Mouse (Mus musculus): ENCODE measurements at regions not wholly inside any gene's neighbourhood (a gene's known extent, or its start where the extent isn't known, plus 50 kb on each side); places are given as distances from the start of the nearest gene placed in this dataset.

DNA sequence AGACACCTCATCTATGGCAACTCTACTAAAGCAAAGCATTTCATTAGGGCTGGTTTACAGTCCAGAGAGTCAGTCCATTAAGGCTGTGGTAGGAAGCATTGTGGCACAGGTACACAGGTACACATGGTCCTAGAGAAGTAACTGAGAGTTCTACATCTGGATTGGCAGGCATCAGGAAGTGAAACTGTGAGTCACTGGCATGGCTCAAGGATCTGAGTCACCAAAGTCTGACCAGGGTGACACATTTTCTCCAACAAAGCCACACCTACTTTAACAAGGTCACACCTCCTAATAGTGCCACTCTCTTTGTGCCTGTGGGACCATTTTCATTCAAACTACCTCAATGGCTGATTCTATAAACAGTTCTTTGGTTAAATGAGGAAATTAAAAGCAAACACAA is 2219.2 kb downstream of the 4930444P10Rik start:
- Histone ChIP-seq H3K27ac (peak overlapping the region; percentile 12; the same call in 1 of the 2 replicates), H3K79me2 (ENCODE audit: inconsistent target) (no peaks in the 10 kb centered on the region), H3K36me3 (ENCODE audit: inconsistent target) (no peaks in the 10 kb centered on the region), H3K4me3 (ENCODE audit: inconsistent target) (no peak overlapping the region)

DNA sequence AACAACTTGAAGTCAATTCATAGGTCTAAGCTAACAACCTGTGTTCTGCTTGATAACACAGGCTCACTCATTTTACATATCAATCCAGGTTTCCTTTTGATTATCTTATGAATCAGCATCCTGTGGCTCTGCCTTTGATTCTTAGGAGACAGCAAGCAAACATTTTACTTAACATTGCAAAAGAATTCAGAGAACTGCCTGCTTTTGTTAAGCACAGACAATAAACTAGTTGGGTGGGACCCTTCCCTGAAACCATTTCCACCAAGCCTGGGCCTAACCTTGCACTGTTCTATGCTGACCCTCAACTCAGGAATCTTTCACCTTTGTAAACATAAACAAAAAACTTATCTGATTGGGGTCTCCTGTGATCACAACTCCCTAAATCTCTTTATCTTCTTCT is 2220.6 kb downstream of the 4930444P10Rik start:
- Histone ChIP-seq H3K79me2 (ENCODE audit: inconsistent target) (no peaks in the 10 kb centered on the region), H3K36me3 (ENCODE audit: inconsistent target) (no peaks in the 10 kb centered on the region), H3K4me3 (ENCODE audit: inconsistent target) (no peak overlapping the region), H3K27ac (no peak overlapping the region)

DNA sequence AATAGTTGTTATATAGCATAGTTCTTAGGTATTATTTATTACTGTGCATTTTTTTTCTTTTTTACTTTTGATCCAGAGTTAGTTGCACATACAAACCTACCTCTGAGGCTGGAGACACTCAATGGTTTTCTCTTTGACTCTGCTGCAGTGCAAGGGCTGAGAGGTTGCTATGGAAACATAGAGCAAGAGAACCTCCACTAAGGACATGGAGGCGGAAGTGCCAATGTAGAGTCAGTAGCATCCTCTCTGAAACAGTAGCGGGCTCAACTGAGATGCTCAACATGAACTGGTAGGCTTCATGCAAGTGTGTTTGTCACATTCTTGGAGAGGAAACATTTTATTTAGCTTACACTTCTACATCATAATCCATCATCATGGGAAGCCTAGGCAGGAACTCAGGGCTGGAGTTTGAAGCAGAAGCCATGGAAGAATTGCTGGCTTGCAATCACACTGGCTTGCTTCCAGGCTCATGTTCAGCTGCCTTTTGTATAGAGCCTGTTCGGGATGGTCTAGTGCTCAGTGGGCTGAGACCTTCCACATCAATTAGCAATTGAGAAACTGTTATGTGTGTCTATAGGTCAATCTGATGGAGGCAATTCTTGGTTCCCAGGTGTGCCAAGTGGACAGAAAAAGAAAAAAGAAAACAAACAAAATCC is 2222.4 kb downstream of the 4930444P10Rik start:
- H3K4me3 ChIP-seq (ENCODE audit: inconsistent target) = no peak overlapping the region
- H3K36me3 ChIP-seq (ENCODE audit: inconsistent target) = no peaks in the 10 kb centered on the region
- 92% methylated on average over 3 of the region's 3 CpGs for WGBS (ENCODE audit: missing documents)
- no peaks in the 10 kb centered on the region for H3K79me2 ChIP-seq (ENCODE audit: inconsistent target)
- H3K27ac ChIP-seq = no peak overlapping the region

- Histone ChIP-seq H3K36me3 (ENCODE audit: inconsistent target) (no peaks in the 10 kb centered on the region), H3K79me2 (ENCODE audit: inconsistent target) (no peaks in the 10 kb centered on the region), H3K4me3 (ENCODE audit: inconsistent target) (no peak overlapping the region), H3K27ac (no peak overlapping the region)
These were observed 2227.4 kb downstream of the 4930444P10Rik start for GRCm38 (mm10) chr1:13865713-13866112.

DNA sequence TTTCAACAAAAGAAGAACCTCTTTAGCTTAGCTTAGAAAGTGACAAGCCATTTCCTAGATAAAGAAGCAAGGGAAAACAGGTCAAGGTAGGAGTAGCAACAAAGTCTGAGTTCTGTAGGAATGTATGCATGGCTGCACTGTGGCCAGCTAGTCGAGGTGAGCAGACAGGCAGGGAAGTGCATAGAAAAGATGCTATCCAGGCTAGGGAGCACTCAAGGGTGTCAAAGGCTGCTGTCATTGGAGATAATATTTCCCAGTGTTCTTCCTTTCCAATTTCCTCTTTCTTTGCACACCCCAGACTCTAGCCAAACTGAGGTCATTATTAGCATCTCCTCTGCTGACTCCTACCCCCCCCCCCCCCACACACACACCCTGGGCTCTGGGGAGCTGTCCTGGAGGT is 2229.4 kb downstream of the 4930444P10Rik start:
- Histone ChIP-seq H3K79me2 (ENCODE audit: inconsistent target) (no peaks in the 10 kb centered on the region), H3K4me3 (ENCODE audit: inconsistent target) (no peak overlapping the region), H3K27ac (no peak overlapping the region), H3K36me3 (ENCODE audit: inconsistent target) (no peaks in the 10 kb centered on the region)
- WGBS (ENCODE audit: missing documents) = 85% methylated on average over 1 of the region's 1 CpGs

- Histone ChIP-seq H3K79me2 (ENCODE audit: inconsistent target) (no peaks in the 10 kb centered on the region), H3K4me3 (ENCODE audit: inconsistent target) (no peak overlapping the region), H3K36me3 (ENCODE audit: inconsistent target) (no peaks in the 10 kb centered on the region), H3K27ac (no peak overlapping the region)
- WGBS (ENCODE audit: missing documents) = 96% methylated on average over 5 of the region's 5 CpGs
These were observed 2232.0 kb downstream of the 4930444P10Rik start for GRCm38 (mm10) chr1:13861070-13861511.

GRCm38 (mm10) chr1:13860469-13860868 is 2232.7 kb downstream of the 4930444P10Rik start:
- Histone ChIP-seq H3K27ac (no peak overlapping the region), H3K79me2 (ENCODE audit: inconsistent target) (no peaks in the 10 kb centered on the region), H3K4me3 (ENCODE audit: inconsistent target) (no peak overlapping the region), H3K36me3 (ENCODE audit: inconsistent target) (no peaks in the 10 kb centered on the region)
- 88% methylated on average over 3 of the region's 3 CpGs for WGBS (ENCODE audit: missing documents)

- Histone ChIP-seq H3K79me2 (ENCODE audit: inconsistent target) (no peaks in the 10 kb centered on the region), H3K4me3 (ENCODE audit: inconsistent target) (no peak overlapping the region), H3K36me3 (ENCODE audit: inconsistent target) (no peaks in the 10 kb centered on the region), H3K27ac (no peak overlapping the region)
- WGBS (ENCODE audit: missing documents) = 73% methylated on average over 3 of the region's 3 CpGs
These were observed 2233.4 kb downstream of the 4930444P10Rik start for GRCm38 (mm10) chr1:13859723-13860122.

- 91% methylated on average over 6 of the region's 6 CpGs for WGBS (ENCODE audit: missing documents)
- Histone ChIP-seq H3K4me3 (ENCODE audit: inconsistent target) (no peak overlapping the region), H3K79me2 (ENCODE audit: inconsistent target) (no peaks in the 10 kb centered on the region), H3K36me3 (ENCODE audit: inconsistent target) (no peaks in the 10 kb centered on the region), H3K27ac (no peak overlapping the region)
These were observed 2234.6 kb downstream of the 4930444P10Rik start for GRCm38 (mm10) chr1:13858371-13859018.

- Histone ChIP-seq H3K36me3 (ENCODE audit: inconsistent target) (no peaks in the 10 kb centered on the region), H3K79me2 (ENCODE audit: inconsistent target) (no peaks in the 10 kb centered on the region), H3K27ac (no peak overlapping the region), H3K4me3 (ENCODE audit: inconsistent target) (no peak overlapping the region)
- WGBS (ENCODE audit: missing documents) = 91% methylated on average over 2 of the region's 2 CpGs
These were observed 2236.1 kb downstream of the 4930444P10Rik start for GRCm38 (mm10) chr1:13856998-13857397.

GRCm38 (mm10) chr1:13851144-13851543 is 2242.0 kb downstream of the 4930444P10Rik start:
- H3K27ac ChIP-seq = no peak overlapping the region
- H3K4me3 ChIP-seq (ENCODE audit: inconsistent target) = no peak overlapping the region
- no peaks in the 10 kb centered on the region for H3K79me2 ChIP-seq (ENCODE audit: inconsistent target)
- 43% methylated on average over 5 of the region's 5 CpGs for WGBS (ENCODE audit: missing documents)
- H3K36me3 ChIP-seq (ENCODE audit: inconsistent target) = no peaks in the 10 kb centered on the region

DNA sequence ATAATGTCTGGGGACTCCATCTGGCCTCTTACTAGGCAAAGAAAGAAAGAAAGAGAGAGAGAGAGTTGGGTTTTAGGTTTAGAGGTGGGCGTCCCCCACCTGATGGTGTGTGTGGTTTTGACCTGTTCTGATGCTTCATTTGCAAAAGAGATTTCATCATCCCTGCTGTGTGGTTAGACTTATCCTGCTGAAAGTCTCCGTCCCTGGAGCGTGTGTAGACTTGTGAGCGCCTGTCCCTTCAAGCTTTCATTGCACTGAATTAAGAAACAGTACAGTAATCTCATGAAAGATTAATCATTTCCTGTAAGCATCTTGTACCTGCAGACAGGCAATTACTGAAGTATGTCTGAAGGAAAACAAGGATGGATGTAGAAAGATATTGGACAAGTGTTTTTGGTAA is 2244.1 kb downstream of the 4930444P10Rik start:
- Histone ChIP-seq H3K79me2 (ENCODE audit: inconsistent target) (no peaks in the 10 kb centered on the region), H3K27ac (no peak overlapping the region), H3K36me3 (ENCODE audit: inconsistent target) (no peaks in the 10 kb centered on the region), H3K4me3 (ENCODE audit: inconsistent target) (no peak overlapping the region)
- WGBS (ENCODE audit: missing documents) = 68% methylated on average over 4 of the region's 4 CpGs

DNA sequence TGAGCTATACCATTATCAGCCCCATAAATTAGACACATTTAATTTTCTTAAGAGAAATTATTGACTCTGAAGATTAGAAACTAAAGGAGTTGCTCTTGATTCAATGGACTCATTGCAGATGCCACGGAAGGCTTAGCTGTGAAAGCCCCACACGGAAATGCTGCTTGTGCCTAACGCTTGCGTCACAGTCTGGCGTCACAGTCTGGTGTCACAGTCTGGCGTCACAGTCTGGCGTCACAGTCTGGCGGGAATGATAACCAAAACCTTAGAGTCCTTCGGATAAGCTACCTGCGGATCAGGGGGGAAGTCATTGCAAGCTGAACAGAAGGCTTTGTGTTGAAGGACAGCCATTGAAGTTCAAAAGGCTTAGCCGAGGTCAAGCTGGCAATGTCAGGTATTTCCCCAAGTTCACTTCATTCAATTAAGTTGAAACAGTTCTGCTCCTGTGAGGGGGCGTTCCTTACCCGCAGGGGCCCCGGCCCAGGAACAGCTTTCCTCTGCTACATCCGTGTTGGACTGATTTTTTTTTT is 2246.7 kb downstream of the 4930444P10Rik start:
- H3K4me3 ChIP-seq (ENCODE audit: inconsistent target) = no peak overlapping the region
- no peak overlapping the region for H3K27ac ChIP-seq
- no peaks in the 10 kb centered on the region for H3K36me3 ChIP-seq (ENCODE audit: inconsistent target)
- WGBS (ENCODE audit: missing documents) = 77% methylated on average over 15 of the region's 15 CpGs
- H3K79me2 ChIP-seq (ENCODE audit: inconsistent target) = no peaks in the 10 kb centered on the region

- H3K79me2 ChIP-seq (ENCODE audit: inconsistent target) = no peaks in the 10 kb centered on the region
- H3K27ac ChIP-seq = no peak overlapping the region
- no peak overlapping the region for H3K4me3 ChIP-seq (ENCODE audit: inconsistent target)
- WGBS (ENCODE audit: missing documents) = 93% methylated on average over 1 of the region's 1 CpGs
- H3K36me3 ChIP-seq (ENCODE audit: inconsistent target) = no peaks in the 10 kb centered on the region
These were observed 2252.9 kb downstream of the 4930444P10Rik start for GRCm38 (mm10) chr1:13840309-13840622.

DNA sequence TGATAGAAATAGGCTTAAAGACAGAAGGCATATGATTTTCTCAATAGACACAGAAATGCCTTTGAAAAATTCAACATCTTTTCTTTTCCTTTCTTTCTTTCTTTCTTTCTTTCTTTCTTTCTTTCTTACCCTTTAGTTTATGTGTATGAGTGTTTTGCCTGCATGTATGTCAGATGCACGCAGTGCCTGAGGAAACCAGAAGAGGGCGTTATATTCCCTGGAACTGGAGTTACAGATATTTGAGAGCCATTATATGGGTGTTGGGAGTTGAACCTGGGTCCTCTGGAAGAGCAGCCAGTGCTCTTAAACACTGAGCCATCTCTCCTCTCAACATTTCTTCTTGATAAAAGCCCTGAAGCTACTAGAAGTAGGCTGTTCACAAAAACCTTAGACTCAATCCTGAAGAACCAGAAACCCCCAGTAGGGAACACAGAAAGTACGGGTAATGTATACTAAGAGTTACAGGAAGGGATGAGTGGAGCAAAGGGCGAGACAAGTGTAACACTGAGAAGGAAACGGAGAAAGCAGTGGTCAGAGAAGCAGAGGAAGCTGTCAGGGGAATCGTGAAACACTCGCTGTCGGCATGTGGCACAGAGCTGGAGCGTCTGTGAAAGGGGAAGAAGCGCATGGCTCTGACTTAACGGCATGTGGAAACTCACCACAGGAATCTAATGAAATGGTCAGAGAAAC is 2253.4 kb downstream of the 4930444P10Rik start:
- WGBS (ENCODE audit: missing documents) = 15% methylated on average over 11 of the region's 11 CpGs
- H3K36me3 ChIP-seq (ENCODE audit: inconsistent target) = no peaks in the 10 kb centered on the region
- no peaks in the 10 kb centered on the region for H3K79me2 ChIP-seq (ENCODE audit: inconsistent target)
- no peak overlapping the region for H3K27ac ChIP-seq
- H3K4me3 ChIP-seq (ENCODE audit: inconsistent target) = no peak overlapping the region

All from macrophage (primary cell).